Mouse (Mus musculus) hematopoietic stem cell, adult 5-6 weeks (primary cell): ENCODE data around the gene Tubb1. TPM values are rescaled to one million over a fixed set of nuclear protein-coding genes. Genes with fewer than 3 reads are reported as not detected.

Experiments used
- ATAC-seq, 2 experiments: fragments of 125-278 bp in 1 of 2; replicated peaks in 1 of 2; 2 replicates each; pipeline ENCODE4 v1.8.0; 2016 to 2017; ENCODE audit warnings: inconsistent platforms in 2 of 2, mild to moderate bottlenecking in 2 of 2, moderate number of reproducible peaks in 2 of 2, low read depth in 1 of 2, moderate TSS enrichment in 1 of 2; ENCODE audit not compliant: low FRiP score in 2 of 2, poor library complexity in 2 of 2, severe bottlenecking in 2 of 2, insufficient read depth in 1 of 2, low TSS enrichment in 1 of 2
- total RNA-seq: library from RNA; stranded (forward); fragments of 172-1452, 232-1000 nt; gene quantifications from 2 replicates; pipeline ENCODE4 v1.2.3, GENCODE M21; 2017

The Tubb1 gene
- total RNA-seq = 1.0 TPM in 1 of 2 replicates, not detected in the other

DNA sequence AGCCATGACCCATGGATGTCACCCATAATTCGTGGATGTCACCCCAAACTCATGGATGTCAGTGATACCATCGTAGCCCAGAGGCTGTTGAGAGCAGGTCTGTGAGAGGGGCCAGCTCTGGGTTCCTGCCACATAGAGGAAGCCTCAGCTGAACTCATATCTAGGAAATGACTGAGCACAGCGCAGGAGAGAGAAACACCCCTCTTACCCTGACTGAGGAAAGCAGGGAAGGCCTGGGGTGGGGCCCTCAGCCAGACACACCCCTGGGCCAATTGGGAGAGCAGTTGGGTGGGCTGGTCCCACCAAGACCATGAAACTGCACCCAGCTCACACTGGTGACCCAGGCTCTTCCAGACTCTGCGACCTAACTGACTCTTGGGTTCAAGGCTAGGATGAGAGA lies at the start of gene Tubb1:
Gene Tubb1, plus strand, starts transcription at position 343 of the 400 bp plus-strand sequence.
- ATAC-seq = peak; percentile 47 to 77; a peak in 3 of 4 replicates

DNA sequence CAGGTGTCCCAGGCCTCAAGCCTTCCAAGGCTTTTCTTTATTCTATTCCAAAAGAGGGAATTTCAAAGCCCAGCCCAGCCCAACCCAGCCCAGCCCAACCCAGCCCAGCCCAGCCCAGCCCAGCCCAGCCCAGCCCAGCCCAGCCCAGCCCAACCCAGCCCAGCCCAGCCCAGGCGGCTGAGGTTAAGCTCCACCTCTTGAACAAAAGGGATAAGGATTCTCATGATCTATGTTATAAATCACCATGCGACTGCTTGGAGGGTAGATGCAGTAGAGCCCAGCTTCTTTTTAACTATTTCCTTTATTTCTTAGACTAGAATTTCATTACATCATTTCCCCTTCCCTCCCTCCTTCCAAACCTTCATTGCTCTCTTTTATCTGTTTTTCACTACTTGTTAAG lies 40.3 kb upstream of the Tubb1 start:
- ATAC-seq = no peak

DNA sequence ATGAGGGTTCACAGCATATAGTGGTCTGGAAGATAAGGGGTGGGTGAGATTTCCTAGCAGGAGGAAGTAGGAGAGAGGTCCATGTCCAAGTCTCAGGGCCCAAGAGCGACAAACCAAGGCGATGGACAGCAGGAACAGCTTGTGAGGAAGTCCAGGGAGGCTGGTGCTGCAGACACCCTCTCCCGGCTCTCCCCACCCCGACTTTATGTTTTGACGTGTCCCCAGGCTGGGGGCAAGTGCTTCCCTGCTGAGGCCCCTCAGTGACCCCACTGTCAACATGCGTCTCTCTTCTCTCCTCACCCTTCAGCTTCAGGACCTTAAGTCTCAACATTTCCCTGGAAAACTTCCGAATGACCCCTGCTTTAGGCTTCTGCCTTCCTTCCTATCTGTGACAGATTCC lies 37.4 kb upstream of the Tubb1 start:
- ATAC-seq = no peak

DNA sequence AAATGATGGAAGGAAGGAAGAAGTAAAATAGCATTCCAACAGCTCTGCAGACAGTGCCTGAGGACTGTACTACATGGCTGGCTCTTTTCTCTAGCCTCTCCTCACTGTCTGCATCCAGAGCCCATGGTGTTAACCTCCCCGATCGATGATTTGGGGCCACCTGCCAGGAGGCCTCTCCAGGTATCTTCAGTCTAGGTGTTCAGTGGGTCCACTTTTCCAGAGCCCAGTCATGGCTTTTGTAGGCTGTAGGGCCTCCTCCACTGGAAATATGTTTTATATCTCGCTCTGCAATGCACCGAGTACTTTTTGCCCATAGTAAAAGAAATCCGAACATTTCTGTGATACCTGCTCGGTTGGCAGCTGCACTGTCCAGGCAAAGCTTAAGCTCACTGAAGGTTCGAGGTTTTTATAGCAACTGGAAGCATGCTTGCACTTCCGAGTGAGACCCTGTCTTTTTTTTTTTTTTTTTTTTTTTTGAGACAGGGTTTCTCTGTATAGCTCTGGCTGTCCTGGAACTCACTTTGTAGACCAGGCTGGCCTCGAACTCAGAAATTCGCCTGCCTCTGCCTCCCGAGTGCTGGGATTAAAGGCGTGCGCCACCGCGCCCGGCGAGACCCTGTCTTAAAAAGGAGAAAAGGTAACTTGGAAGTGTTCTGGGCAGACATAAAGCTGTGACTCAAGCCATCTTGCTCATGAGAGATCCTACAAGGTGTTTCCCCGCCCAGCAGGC lies 35.3 kb upstream of the Tubb1 start:
- no peak for ATAC-seq

DNA sequence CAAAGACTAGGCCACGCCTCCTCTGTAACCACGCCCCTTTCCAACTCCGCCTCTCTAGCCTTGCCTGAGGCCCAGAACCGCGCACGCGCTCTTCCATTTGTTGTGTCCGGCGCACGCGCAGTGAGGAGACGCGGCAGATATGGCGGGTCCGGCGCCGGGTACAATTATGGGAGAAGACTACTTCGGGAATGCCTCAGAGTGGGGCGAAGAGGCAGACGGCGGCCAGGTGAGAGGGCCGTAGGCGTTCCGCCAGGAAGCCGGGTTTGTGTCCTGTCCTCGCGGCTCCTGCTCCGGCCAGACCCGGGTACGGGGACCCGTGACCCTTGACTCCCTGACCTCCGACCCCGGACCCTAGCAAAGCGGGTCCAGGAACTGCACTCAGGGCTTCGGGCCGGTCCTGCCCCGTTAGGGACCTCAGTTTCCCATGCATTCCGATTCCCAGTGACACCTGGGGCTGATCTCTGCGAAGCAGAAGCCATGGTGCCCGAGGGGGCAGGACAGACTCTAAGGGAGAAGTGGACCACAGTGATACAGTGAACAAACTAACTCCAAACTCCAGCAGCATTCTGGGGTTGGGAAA lies 34.7 kb upstream of the Tubb1 start, which contains the start of gene Nelfcd:
Gene Nelfcd, plus strand, starts transcription at position 74 of the 580 bp plus-strand sequence.
- peak; percentile 96 to 98 for ATAC-seq

DNA sequence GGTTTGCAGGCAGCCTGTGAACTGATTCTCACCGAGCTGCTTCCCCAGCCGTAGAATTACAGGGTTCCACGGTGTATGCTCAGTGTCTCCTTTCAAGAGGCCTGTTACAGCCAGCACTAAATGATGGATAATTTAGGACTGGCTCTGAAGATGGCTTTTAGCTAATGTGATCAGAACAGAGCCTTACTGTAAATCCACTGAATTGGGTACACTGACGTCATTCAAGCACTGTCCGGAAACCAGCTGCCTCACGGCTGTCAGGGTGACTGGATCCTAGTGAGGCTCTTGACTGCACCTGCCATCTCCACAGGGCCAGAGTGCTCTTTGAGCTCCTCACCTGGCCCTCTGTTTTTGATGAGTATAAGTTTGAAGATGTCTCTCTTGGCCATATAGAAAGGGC lies 29.4 kb upstream of the Tubb1 start:
- ATAC-seq = no peak

DNA sequence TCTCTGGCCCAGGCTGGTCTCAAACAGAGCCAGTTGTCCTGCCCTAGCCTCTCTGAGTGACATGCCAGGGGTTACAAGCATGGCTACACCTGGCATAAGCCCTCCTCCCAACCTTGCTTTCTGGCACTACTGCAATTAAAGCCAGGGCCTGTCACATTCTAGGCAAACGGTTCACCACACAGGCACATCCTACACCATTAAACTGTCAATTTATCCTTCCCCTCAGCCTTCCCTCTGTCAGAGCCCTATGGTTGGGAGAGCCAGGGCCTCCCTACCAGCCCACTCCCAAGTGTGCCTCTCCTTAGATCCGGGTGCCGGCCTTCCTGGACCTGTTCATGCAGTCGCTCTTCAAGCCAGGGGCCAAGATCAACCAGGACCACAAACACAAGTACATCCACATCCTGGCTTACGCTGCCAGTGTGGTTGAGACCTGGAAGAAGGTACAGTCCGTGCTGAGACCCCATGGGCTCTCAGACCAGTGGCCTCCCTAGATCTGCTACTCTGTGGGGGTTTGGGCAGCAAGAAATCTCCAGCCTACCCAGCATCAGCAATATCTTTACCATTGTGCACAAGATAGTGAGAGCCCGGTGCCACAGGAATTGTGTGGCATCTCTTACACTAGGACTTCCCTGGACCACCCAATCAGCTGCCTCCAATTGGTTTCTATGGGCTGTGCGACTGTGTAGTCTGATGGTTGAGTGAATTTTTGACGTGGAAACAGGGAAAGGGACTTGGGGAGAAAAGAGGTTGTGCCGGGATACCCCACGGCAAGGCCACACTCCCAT lies 26.0 kb upstream of the Tubb1 start:
- no peak for ATAC-seq

DNA sequence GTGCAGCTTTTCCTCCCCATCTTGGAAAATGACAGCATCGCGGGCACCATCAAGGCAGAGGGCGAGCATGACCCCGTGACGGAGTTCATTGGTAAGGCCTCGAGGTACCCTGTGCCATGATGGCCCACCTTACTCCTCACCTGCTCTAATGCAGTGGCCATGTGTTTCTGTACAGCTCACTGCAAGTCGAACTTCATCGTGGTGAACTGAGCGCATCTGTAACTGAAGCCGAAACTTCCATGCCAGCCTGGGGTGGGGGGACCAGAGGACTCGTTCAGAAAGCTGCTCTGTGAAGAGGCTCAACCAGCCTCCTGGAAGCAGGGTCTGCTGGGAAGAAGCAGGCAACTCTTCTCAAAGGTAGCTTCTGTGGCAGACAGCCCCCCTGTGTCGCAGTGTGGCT lies 23.6 kb upstream of the Tubb1 start:
- ATAC-seq = no peak

DNA sequence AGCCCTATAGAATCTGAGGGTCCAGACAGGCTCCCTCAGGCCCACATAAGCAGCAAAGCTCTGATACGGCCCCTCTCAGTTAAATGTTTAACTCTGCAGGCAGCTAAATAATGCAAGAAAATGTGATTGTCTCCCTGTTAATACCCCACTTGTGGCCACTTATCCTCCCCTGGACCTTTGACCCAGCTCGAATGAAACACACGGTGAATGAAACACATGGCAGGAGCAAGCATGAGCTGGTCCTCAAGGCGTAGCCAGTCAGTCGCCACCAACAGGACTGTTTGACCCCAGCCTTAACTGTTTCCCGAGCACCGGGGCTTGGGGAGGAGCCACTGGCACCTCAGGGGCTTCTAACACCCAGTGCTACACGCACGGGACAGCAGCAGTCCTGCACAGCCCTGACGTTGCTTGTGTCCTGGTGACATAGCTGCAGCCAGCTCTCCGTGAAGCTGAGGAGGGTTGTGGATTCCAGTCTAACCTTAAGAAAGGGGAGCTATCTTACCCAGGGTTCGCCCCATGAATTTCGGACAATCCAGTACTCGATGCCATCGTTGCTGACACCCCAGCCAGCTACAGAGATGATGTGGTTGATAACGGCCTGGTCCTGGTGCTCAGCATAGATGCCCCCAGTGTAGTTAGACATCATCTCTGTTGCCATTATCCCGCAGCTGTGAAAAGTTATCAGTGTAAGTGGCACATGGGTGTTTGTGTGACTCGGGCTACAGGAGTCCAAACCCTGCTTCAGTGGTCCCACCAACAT lies 22.2 kb upstream of the Tubb1 start:
- no peak for ATAC-seq

DNA sequence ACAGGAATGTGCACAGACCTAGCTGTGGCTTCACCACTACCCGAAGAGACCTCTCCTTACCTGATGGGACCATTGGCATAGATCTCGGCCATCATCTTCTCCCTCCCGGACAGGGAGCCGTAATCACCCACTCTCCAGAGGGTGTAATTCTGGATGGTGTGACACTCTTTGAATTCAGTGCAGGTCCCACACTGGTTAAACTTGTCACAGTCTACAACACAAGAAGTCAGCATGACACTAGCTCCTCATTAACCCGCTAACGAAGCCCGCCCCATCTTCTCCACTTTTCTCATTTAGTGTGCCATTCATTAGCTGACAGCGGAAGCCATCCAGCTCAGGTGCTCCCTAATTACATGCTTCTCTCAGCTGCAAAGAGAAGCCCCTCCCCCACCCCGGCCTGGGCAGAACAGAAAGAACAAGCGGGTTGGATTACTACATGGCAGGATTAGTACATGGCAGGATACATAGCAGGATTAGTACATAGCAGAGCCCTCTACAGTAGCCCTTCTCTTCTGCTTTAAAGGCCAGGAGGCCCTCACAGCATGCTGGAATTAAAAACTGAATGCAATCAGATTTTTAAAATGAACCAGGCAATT lies 21.4 kb upstream of the Tubb1 start:
- no peak for ATAC-seq

DNA sequence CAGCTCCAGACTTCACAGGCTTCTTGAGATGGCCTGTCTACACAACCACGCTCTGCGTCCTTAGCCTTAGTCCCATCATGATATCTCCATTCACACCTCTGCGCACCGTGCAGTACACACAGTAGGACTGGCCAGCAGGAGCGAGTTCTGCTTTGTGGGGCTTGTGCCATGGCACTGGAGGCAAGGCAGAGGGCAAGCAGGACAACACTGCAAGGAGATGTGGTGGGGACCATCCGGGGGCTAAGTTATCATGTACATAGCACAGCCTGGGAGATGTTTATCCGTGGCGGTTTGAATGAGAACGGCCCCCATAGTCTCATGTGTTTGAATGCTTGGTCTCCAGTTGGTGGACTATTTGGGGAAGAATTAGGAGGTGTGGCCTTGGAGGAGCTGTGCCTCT lies 15.6 kb upstream of the Tubb1 start:
- no peak for ATAC-seq

DNA sequence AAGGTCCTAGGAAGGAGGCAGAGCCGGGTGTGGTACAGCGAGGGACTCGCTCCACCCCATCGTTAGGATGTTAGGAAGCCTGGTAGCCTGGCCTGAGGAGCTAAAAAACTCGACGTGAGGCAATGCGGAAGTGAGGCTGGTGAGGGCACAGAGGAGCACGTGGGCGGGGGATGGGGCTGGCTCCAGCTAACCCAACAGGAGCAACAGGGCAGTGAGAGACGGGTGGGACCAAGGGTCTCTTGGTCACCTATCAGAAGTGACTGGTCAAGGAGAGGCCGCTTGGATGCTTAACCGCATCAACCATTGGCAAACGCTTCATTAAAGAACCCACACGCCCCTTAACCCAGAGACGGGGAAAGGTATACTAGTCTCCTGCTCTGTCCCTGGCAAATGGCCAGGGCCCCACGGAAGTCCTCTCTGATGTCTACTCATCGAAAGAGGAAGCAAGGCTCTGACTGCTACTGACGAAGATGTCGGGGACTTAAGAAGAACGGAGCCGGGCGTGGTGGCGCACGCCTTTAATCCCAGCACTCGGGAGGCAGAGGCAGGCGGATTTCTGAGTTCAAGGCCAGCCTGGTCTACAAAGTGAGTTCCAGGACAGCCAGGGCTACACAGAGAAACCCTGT lies 14.3 kb upstream of the Tubb1 start:
- ATAC-seq = peak in 1 of 2 experiments; percentile 31; a peak in 1 of 4 replicates

DNA sequence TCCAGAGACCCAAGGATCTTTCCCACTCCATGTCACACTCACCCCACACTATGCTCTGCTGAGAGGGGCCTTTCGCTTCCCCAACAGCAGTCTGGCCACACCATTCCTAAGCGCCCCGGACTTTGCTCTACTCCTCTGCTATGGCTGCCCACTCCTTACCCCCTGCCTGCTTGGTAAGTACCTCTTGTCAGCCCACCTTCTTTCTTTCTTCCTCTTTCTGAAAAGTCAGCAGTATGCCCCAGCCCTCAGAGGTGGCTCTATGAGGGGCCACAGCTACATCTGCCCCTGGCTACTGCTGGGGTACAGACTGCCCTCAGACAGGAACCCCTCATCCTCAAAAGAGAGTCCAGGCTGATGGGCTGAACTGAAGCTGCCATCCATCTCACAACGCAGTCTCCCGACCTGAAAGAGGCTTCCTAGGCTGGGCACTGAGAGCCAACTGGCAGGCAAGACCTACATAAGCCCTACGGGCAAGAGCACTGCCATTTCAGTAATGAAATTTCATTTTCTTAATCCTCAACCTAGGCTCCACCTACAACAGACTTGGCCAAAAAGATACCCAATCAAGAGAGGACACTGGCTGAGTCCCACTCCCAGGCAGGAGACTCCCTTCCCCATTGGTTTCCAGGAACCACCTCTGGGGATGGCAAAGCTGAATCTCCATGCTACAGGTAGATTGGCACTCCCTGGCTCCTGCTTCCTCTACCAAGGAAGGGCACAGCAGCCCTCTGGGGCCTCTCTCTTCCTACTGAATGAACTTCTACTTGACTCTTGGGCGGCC lies 13.4 kb upstream of the Tubb1 start:
- ATAC-seq = peak in 1 of 2 experiments; percentile 4; a peak in 1 of 4 replicates

DNA sequence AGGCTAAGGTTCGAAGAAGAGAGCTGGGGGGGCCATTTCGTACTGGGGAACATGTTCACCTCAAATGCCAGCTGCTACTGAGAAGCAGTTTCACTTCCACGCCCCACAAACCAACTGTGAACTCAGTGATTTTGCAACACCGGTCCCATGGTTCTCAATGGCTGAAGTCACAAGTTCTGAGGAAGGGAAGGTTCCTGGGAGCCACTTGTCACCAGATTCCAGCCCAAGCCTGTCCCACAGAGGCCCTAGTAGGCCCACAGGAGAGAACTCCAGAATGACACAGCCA lies 12.9 kb upstream of the Tubb1 start:
- ATAC-seq = peak; percentile 31 to 38

DNA sequence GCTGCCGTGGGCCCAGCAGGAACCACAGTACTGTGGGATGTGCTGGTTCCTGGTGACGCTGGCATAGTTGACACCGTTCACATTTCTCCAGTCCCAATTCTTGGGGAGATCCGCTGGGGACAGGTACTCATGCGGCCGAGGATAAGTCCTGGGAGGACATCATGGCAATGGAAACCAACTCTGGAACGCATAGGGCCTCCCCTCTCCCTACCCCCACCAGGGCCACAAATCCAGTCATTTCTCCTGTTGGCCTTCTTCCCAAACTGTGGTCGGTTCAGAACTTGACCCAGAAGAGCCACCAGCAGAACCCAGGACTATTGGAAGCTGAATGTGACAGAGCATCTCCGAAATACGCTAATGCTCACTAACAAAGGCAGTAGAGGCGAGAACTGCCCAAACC lies 12.3 kb upstream of the Tubb1 start:
- no peak for ATAC-seq

DNA sequence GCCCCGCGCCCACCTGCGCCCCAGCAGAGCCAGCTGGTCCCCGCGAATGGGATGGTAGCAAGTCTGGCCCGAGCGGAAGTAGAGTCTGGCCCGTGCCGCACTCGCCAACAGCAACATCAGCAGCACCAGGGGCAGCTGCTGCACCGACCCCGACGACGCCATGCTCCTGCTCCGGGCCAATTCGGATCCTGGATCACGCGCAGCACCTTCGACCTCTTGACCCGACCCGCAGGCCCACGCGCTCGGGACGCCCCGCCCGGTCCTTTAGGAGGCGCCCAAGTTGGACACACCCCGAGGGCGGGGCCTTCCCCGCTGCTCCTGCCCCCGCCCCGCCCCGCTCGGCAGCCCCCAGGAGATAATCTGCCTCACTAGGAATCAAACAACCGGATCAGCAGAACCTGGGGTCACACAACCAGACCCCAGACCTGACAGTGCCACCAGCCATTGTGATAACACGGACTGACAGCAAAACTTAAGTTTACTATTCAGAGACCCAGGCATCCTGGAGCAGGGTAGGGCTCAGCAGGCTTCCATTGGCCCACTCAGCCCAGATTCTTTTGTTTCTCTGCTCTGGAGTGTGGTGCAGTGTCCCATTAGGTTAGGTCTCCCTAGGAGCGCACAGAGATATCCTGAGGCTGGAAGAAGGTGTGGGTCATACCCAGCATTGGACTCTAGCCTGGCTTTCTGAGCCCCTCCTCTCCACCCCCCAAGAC lies 11.6 kb upstream of the Tubb1 start, which contains the start of gene Ctsz:
Gene Ctsz, minus strand, starts transcription at position 303 of the 713 bp plus-strand sequence.
- ATAC-seq = peak; percentile 44 to 50
